Mouse (Mus musculus): ENCODE data around the gene Siglece.
"Not testable (repeated sequence)": the region's sequence is repeated elsewhere in the genome, so short reads cannot be mapped to it uniquely, and the experiment has no call there.

Siglece gene

GRCm38 (mm10) chr7:43660002-43660401 is at the start of gene Siglece:
Siglece (minus strand) TSS chr7:43660161.
- no peak for DNase-seq (ENCODE audit: low read depth, low spot score)

- DNase-seq (ENCODE audit: low read depth, low spot score), result no peak
Measured at GRCm38 (mm10) chr7:43690118-43690517, 30.2 kb upstream of the Siglece start, which contains the start of gene Klk14. Klk14 (plus strand) TSS chr7:43690418.

GRCm38 (mm10) chr7:43685088-43685487 is 25.1 kb upstream of the Siglece start:
- DNase-seq (ENCODE audit: low read depth, low spot score), result no peak

- not testable (repeated sequence) for DNase-seq (ENCODE audit: low read depth, low spot score)
Measured at GRCm38 (mm10) chr7:43682511-43682910, 22.6 kb upstream of the Siglece start.

DNA sequence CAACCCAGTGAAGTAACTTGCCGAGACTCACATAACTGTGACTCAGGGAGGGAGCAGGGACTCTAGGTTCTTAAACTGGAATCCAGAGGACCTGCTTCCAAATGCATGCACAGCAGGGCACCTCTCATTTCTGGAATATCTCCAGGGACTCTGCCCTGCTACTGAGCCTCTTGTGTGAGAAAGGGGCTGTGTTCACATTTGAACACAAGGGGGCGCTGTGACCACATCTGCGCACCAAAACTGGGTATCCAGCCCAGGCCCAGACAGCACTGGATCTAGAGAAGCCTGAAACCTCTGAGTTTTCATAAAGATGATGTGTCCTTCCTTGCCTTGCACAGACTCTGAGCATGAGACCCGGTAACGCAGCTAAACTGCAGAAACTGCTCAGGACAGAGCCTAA is 21.0 kb upstream of the Siglece start:
- peak; percentile 35 for DNase-seq (ENCODE audit: low read depth, low spot score)

DNA sequence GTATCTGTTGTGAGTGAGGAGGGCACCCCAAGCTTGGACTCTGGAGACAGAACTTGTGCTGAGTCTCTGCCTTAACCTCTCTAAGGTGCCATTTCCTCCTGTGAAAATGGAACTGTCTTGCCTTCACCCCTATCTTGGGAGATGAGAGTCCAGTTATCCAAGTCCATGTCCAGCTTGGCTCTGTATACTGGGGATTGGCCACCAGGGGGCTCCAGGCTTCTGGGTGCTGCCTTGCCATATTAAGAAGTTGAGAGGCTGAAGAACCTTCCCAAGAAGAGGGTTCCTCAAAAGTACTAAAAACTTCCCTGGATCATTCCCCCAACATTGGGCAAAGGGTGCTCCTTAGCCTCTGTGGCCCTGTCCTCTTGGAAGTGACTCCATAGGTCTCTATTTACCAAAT is 18.6 kb upstream of the Siglece start:
- DNase-seq (ENCODE audit: low read depth, low spot score), result no peak

DNA sequence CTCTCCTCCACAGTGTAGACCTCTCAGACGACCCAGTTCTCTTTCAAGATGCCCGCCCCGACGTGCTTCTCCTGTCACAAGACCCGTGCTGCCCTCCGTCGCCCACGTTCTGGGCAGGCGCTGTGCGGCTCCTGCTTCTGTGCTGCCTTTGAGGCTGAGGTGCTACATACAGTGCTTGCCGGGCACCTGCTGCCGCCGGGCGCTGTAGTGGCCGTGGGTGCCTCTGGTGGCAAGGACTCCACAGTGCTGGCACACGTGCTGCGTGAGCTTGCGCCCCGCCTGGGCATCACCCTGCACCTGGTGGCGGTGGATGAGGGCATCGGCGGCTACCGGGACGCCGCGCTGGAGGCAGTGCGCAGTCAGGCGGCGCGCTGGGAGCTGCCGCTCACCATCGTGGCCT is 15.1 kb upstream of the Siglece start:
- DNase-seq (ENCODE audit: low read depth, low spot score), result no peak

GRCm38 (mm10) chr7:43672581-43673260 is 12.8 kb upstream of the Siglece start:
- peak; percentile 1 for DNase-seq (ENCODE audit: low read depth, low spot score)

DNA sequence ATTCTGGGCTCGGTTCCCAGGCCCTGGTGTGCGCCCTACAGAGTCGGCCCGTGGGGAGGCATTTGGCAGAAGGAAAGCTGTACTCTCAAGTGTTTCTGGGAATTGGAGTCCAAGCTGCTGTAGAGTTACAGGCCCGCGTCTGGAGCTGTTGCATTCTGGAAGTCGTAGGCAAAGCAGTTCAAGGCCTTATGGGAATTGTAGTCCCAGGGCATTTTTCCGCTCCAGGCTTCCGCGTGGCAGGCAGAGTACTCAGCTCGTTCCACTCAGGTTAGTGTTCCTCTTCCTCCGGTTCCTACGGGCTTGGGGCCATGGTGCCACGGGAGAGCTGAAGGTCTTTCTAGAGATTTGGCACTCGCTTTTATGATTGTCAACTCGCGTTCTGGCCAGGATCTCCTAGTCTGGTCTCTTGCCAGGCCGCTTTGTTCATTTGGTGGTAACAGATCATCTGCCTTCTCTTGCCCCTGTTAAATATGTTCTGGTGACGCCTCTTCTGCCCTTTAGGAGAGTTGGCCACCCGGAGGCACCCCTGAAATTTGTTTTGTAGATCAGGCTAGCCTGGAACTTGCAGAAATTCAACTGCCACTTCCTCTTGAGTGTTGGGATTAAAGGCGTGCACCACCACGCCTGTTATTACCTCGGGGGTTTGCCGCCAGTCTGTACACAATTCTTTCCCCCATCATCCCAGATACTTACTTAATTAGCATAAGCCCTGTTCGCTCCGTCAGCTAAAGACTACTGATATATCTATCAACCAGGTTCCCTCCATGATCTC is 12.0 kb upstream of the Siglece start, which contains the start of gene Ctu1:
Gene Ctu1, plus strand, starts transcription at position 208 of the 772 bp plus-strand sequence.
- peak; percentile 80 for DNase-seq (ENCODE audit: low read depth, low spot score)

- no peak for DNase-seq (ENCODE audit: low read depth, low spot score)
Measured at GRCm38 (mm10) chr7:43671064-43671808, 11.3 kb upstream of the Siglece start.

- DNase-seq (ENCODE audit: low read depth, low spot score), result peak; percentile 9
Measured at GRCm38 (mm10) chr7:43668582-43668981, 8.6 kb upstream of the Siglece start.

DNA sequence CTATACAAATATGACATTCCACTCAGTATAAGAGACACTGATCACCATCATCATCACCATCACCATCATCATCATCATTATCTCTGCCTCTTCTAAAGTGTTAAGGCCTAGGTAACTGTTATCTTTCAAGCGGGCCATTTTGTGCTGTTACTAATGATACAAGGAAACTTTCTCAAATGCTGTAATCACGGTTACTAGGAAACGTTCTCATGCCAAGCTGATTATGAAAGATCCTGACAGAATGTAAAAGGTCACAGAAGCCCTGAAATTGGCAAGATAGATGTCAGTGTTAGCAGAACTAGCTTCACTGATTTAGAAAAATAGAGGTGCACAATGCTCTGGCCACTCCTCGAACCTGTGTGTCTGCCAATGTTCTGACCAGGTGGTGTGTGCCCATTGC is 7.3 kb upstream of the Siglece start:
- not testable (repeated sequence) for DNase-seq (ENCODE audit: low read depth, low spot score)

DNA sequence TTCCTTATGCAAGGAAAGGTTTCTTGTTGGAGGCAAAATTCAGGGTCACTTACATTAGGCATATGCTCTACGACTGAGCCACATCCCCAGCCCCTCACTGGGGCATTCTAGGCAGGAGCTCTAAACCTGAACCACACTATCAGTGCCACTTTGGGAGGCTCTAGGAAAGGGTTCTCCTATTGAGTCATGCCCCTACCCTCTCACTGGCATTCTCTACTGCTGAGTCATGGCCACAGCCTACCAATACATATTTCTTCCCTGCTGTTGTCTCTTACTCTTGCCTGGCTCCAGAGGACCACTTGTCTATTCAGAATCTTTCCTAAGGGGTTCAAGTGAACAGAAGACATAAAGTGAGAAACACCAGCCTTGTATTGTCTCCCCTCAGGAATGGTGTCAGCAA is 2.8 kb upstream of the Siglece start:
- no peak for DNase-seq (ENCODE audit: low read depth, low spot score)

DNA sequence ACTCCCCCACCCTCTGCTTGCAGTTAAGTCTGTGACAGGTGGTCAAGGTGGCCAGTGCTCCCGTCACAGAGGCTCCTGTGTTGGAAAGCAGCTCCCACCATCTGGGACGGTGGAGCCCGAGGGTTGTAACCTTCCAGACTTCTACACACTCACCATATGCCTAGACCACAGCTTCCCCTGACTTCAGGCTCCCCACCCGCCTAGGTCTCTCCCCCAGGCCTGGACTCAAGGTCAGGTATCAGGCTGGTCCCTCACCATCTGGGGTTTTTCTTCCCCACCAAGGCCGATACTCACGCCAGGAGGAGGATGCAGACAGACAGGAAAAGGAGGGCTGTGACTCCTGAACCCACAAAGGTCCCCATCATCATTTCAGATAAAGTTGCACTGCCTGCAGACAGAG is 3.7 kb downstream of the Siglece start:
- no peak for DNase-seq (ENCODE audit: low read depth, low spot score)

GRCm38 (mm10) chr7:43654519-43654918 is 5.4 kb downstream of the Siglece start:
- no peak for DNase-seq (ENCODE audit: low read depth, low spot score)

DNA sequence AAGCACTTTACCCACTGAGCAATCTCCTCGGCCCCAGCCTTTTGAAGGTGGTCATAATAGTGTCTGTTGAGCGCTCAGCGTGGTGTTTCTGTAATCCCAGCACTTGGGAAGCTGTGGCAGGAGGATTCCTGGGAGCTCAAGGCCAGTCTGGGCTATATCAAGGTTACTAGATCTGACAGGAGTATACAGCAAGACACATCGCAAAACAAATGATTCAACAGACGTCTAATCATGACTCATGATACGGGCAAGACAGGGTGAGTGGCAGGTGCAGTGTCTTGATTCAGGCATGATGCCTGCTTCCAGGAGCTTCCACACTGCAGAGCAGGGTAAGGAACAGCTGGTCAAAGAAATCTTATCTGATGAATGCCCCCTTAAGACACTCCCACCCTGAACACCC is 7.3 kb downstream of the Siglece start:
- DNase-seq (ENCODE audit: low read depth, low spot score), result no peak

GRCm38 (mm10) chr7:43643046-43643652 is 16.8 kb downstream of the Siglece start:
- DNase-seq (ENCODE audit: low read depth, low spot score), result no peak

- no peak for DNase-seq (ENCODE audit: low read depth, low spot score)
Measured at GRCm38 (mm10) chr7:43642587-43642986, 17.4 kb downstream of the Siglece start.

DNA sequence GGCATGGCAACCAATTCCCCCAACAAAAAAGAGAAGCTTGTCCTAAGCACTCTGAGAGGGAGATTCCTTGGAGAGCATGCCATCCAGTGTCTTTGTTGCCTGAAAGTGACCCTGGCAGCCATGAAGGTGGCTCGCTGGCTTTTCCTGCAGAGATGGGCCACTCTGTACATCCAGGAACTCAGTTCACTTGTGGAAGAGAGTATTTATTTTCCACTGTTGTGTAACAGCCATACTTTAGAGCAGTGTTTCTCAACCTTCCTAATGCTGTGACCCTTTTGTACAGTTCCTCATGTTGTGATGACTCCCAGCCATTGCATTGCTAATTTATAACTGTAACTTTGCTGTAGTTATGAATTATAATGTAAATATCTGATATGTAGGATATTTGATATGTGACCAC is 22.8 kb downstream of the Siglece start:
- no peak for DNase-seq (ENCODE audit: low read depth, low spot score)

DNA sequence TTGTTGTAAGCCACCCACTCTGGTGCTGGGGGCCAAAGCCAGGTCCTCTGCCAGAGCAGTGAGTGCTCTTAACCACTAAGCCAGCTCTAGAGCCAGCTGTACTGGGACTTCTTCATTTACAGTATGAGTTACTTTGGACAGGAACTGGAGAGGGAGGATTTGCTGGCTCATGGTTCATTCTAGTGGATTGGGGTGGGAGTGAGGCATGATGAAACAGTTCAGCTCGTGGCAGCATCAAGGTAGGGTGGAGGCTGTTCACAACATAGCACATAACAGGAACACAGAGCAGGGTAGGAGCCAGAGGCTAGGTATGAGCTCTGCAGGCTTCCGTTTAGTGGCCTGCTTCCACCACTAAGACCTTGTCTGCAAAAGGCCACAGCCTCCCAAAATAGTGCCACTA is 23.8 kb downstream of the Siglece start:
- DNase-seq (ENCODE audit: low read depth, low spot score), result no peak

GRCm38 (mm10) chr7:43634500-43634899 is 25.5 kb downstream of the Siglece start, which contains the start of gene Ceacam18:
Ceacam18 (plus strand) TSS chr7:43634707.
- no peak for DNase-seq (ENCODE audit: low read depth, low spot score)

- DNase-seq (ENCODE audit: low read depth, low spot score), result no peak
Measured at GRCm38 (mm10) chr7:43633940-43634339, 26.0 kb downstream of the Siglece start.

Data from retina, postnatal 7 days (tissue).